Mouse (Mus musculus): ENCODE measurements around the gene Inca1.

- TF ChIP-seq E2F4 (IDR thresholded peaks at IDR 0.05; ENCODE audit: borderline replicate concordance, low read depth, low read length) (no peak), CTCF (IDR thresholded peaks at IDR 0.05 in 2 of 3, conservative IDR thresholded peaks at IDR 0.05 in 1 of 3; ENCODE audit: control insufficient read depth in 1 of 3, insufficient read depth in 1 of 3, low read depth in 2 of 3, low read length in 3 of 3, poor library complexity in 1 of 3, severe bottlenecking in 1 of 3) (no peak), MAZ (IDR thresholded peaks at IDR 0.05; ENCODE audit: low read depth, low read length) (no peak), MXI1 (IDR thresholded peaks at IDR 0.05; ENCODE audit: low read depth, low read length) (no peak), MAFK (IDR thresholded peaks at IDR 0.05; ENCODE audit: borderline replicate concordance, low read depth, low read length) (no peak), POLR2AphosphoS2 (IDR thresholded peaks at IDR 0.05; ENCODE audit: low read length) (peak; percentile 75), TCF12 (IDR thresholded peaks at IDR 0.05; ENCODE audit: low read depth, low read length) (no peak)
Measured at GRCm38 (mm10) chr11:70651391-70651790, 48.6 kb downstream of the Inca1 start.

All from MEL (cell line).